Mouse (Mus musculus) liver, adult (tissue): ENCODE data around the gene Hus1.

Source experiments
- GATA4 ChIP-seq: IDR thresholded peaks from 2 replicates; pipeline ENCODE4 v1.6.1; 2014; ENCODE audit warnings: mild to moderate bottlenecking, low read length; ENCODE audit not compliant: insufficient replicate concordance

Gene Hus1

DNA sequence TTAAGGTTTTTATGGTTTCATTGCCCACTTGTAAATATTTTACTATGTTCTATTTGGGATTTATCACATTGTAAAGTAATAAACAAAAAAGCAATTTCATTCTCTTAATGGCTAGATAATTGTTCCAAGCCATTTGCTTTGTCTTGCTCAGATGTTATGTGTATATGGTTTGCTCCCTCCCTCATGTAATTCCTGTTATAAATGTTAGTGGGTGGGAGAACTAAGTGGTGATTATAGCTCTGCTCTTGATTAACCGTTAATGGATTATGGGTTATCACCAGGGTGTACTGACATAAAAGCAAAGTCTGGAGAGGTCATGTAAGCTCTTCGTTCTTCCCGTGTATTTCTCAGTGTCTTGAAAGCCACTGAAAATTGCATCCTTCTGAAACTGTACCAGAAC is 3.7 kb upstream of the Hus1 start:
- no peak for TF ChIP-seq GATA4

DNA sequence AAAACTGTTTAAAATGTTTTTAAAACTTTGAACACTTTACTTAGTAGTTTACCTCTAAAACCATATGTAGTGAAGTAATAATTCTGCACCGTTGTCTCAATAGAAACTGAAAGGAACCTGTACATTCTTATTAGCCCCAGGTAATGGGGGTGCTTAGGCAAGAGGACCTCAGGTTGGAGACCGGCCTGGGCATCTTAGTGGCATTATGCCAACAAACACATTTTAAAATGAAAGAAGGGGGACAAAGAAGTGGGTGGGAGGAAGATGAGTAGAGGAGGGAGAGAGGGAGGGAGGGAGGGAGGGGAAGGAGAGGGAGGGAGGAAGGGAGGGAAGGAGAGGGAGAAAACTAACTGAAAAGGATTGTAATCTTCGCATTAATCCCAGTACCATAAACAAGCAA is 357 bp upstream of the Hus1 start:
- no peak for TF ChIP-seq GATA4

DNA sequence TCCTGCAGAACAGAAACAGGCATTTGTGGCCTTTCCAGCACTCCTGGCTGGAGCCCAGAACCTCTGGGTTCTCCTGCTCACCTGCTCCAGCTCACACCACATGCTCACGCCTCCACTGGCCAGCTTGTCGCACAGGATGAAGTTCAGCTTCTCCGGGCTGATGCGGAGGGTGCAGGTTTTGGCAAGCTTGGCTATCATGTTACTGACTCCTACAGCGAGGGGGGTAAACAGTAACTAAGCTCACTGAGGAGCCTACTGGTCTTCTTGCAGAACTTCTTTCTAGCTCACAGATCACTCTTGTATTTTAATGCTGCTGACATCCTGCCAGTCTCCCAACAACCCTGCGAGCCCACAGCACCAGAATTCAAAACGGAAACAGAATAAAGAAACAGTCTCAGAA is 575 bp downstream of the Hus1 start:
- TF ChIP-seq GATA4 = no peak

DNA sequence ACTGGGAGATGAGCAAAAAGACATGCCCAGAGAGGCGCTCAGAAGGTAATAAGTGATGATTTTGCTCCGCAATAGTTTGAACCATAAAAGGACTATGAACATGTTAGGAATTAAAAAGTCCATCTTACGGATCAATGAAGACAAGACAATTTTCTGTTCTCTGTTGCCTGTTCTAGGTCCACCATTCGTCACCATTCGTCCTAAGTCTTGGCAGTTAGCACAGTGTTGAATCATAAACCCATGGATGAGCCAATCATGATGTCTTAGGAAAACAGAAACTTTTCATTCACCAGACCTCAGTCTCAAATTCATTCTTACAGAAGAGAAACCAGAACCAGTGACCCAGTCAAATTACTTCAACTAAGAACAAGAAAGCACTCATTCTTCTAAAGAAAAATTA is 2.2 kb downstream of the Hus1 start:
- no peak for TF ChIP-seq GATA4

DNA sequence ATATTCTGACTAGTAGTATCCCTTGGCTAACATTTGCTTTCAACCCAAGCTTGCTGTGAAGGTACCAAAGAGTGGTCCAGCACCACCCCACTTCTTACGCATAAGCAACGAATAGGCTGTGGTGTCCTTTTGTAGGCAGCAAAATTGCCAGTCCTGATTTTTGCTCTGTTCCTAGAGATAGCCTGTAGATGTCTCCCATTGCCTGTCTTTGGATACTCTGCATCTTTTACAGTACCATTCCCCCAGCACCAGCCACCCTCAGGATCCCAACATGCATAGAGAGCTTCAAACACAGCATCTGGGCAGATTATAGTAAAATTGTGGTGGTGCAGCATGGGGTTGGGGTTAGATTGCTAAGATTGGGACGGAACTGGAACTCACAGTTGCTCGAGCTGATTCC is 22.9 kb downstream of the Hus1 start:
- no peak for TF ChIP-seq GATA4

DNA sequence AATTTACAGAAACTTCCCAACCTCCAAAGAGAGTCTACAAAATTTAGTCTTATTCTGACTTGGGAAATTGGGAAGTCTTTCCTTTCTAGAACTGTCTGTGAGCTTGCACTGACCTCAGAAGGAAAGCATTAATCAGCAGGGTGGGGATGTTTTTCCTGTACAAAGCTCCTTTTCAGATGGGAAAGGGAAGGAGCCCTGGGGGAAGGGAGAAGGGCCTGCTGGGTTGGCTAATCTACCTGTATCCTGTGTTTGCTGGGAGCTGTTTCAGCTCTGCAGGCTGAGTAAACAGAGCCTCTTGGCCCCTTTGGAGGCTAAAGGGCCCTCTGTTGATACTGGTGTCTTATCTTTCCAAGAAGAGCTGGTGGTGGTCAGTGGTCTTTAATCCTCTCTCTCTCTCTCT is 24.9 kb downstream of the Hus1 start:
- 0 out of 2 replicates have a peak, but pooled peaks have one; percentile 33 for TF ChIP-seq GATA4

DNA sequence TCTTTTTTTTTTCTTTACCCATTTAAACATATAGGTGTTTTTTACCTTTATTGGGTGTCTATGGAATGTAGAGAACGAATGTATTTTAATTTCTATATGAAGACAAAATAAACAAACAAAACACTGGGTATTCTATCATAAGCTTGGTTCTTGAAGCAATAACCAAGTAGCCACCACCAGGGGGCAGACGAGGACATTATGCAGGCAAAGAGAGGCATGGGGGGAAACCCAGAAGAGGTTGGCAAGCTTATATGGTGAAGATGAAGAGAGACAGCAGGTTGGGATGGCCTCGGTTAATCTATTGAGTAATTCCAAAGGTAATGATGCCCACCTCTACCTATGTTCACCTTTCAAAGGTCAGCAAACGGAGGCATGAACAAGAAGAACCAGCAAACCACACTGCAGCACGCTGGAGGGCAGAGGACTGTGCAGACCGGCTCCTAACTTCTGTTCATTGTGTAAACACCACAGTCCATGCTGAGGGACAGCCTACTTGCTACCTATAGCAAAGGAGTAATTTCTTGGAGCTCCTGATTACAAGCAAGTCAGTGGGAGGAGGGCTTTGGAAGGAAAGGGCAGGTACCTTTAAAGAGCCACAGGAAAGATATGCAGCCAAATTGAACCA is 27.6 kb downstream of the Hus1 start:
- no peak for TF ChIP-seq GATA4

DNA sequence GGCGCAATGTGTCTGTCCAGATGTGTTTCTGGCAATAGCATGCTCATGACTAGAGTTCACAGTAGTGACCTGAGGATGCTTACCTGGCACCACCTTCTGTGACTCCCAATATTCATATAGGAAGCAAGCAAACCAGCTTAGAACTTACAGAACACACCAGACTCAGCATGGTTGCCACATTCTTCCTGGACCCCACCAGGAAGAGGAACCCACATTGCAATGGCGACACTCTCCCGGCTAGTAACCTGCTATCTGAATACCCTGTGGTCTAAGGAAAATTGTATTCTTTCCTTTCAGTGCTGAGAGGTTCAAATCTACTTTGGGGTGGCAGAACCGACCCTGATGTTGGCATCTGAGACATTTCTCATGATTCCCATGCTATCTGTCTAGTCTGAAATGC is 32.8 kb downstream of the Hus1 start:
- no peak for TF ChIP-seq GATA4

DNA sequence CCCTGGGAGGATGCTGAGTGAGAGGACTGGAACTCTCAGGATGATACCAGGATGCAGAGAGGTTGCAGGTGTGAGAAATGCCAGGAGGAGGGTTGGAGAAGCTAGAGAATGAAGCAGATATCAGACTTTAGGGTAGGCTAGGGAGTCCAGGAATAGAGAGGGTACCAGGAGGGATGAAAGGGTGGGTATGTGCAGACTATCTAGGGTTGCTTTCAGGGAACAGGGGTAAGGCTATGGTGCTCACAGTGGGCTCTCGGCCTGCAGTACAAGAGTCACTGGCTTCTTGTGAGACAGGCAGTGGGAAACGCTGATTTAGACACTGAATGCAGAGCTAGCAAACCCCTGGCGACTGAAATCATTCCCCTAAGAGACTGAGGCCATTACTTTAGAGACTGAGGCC is 37.8 kb downstream of the Hus1 start, which contains the start of gene Pkd1l1:
Gene Pkd1l1 (minus strand): TSS at position 101 of the 400 bp plus-strand sequence.
- TF ChIP-seq GATA4 = no peak

DNA sequence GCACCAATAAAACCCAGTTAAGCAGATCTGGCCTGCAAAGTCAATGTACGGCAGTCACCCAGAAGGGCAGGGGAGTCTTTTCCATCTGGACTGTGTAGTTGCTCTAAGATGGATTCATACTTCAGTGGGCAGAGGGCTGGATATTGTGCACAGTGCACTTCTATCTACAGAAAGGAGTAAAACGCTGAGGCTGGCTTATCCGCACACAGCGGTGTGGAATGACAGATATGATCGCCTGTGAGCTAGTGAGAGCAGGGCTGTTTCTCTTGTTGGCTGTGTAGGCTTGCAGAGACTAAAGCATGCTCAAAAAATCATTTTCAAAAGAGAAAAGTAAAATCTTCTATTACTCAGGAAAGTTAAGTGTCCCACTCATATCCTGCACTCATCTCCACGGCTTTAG is 38.9 kb downstream of the Hus1 start:
- no peak for TF ChIP-seq GATA4

DNA sequence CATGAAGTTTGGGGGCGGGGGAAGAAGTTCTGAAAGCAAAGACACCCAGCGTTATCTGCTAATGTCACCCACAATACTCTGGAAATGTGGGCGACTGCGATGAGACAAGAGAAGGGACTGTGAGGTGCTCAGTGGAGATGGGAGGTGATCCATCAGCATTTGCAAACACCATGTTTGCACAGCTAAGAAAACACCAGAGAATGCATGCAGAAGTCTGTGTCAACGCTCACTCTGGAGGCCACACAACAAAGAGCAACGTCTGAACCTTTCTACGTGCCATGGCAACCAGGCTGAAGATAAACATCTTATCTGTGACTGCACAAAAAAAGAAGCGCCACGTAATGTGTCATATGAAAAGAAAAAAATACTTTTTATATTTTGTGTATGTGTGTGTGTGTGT is 40.5 kb downstream of the Hus1 start:
- no peak for TF ChIP-seq GATA4

DNA sequence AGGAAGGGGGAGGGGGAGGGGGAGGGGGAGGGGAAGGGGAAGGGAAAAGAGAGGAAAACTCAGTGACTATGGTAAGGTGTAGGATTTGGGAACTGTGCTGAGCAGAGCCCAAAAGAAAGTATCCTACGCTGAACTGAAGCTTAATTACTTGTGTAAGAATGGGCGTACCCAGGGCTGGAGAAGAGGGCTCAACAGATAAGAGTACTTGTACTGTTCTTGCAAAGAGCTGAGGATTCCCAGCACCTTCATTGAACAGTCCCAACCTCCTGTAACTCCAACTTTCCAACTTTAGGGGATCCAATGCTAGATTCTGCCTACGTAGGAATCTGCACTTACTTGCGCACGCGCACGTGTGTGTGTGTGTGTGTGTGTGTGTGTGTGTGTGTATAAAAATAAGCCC is 42.9 kb downstream of the Hus1 start:
- TF ChIP-seq GATA4 = no peak

DNA sequence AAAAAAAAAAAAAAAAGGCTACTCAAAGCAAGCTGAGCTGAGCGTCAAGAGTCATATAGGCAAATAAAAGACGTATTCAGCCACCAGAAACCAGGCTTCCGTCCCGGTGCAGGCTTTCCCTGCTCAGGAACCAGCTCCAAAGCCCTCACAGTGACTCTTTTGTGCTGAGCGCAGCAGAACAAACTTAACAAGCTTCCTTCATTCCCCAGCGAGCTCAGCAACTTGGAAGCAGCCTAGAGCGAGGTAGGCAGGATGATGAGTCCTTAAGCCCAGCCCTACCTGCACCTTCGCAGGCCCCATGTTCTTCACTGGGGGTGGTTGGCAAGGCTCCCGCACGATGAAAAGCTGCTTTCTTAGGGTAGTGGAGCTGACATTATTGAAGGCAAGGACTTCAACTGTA is 52.4 kb downstream of the Hus1 start:
- no peak for TF ChIP-seq GATA4

DNA sequence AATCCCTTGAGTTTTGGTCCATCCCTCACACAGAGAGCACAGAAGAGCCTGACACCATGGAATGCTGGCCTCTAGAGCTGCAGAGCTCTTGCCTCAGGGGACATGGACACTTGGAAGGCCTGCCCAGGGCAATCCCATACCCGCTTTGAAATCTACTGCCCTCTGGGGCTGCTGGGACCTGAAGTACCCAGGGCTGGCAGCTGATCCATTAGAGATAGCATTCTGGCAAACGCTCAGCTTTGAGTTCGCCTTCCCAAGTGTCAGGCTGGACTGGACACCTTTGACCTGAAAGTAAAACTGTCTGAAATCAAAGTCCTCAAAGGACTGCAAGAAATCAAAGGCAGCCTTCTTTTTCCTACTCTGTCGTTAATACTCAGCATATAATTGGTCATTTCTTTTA is 52.9 kb downstream of the Hus1 start:
- no peak for TF ChIP-seq GATA4

DNA sequence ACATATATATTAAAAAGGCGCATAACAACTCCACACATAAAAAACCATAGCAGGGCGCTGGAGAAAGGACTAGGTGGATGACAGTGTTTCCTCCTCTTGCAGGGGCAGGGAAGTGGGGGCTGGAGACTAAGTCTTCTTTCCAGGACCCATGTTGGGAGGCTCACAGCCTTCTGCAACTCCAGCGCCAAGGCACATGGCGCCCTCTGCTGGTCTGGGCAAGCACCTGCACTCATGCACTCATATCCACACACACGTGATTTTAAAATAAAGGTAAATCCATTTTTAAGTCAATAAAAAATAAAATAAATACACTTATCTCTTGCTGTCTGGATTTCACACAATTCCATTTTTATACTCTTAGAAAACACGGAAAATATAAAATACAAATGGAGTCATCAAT is 54.0 kb downstream of the Hus1 start:
- TF ChIP-seq GATA4 = no peak

DNA sequence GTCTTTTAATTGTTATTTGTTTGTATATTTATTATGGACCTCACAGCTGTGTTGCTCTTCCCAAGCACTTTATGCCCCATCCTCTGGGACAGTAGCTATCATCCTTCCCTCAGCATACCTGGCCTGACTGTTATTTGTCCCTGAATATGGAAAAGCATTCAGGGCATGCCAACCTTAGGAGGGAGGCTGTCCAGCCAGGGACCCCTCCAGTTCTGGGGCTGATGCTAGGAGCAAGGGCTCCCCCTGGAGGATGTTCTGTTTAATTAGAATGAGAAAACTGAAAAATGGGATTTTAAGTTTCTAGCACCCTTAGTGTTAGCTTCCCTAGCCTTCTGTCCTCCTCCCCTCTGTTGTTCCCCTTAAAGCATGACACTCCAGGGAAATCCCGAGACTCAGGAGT is 55.3 kb downstream of the Hus1 start:
- TF ChIP-seq GATA4 = no peak

DNA sequence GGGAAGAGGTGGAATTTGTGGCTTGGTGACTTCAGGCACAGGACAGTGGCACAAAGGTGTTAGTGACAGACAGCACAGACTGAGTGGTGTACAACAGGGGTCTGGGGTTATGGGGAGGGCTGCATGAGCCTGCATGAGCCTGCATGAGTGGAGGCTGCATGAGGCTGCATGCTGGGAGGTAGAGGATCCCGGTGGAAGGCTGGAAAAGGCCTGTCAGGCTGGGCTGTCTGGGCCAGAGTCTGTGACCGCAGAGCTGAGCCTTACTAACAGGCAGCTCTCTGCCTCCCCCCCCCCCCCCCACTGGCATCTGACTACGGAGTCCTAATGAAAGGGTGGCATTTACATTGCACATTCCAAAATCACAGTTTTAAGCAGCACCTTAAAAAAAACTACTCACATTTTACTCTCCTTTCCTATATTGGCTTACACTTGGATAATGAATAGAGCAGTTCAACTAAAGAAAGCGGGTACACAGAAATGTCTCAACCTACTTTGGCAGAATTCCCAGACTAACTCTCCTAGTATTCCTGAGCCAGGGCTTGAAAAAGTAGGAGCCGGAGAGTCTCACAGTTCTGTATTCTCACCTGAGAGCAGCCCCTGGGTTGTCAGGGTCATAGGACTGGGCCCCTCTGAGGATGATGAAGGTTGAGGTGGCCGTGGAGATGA is 61.1 kb downstream of the Hus1 start:
- no peak for TF ChIP-seq GATA4
